9 mouse cellular contexts compared by ENCODE assay signal in the genomic region with DNA sequence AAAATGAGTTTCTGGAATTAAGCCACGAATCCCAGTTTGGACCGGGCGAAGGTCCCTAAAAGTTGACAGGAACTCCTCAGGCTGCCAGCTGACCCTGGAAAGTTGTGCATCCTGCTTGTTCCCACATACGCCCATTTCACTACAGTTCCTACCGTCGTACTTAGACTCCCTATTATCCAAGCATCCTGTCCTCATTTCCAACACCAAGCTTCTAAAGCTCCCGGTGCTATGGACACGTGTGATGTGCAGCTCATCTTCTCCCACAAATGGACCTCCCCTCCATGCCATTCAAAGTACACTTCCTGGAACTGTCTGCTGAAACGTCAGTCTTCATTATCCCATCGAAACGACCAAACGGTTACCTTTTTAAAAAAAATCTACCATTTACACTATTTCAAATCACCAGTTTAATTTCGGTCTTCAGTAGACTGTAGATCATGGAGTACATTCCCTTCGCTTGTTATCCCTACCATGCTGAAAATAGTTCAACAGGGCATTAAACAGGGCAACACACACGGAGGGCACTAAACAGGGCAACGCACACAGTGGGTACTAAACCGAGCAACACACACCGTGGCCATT. TPM values are rescaled to one million over a fixed set of nuclear protein-coding genes. Genes with fewer than 3 reads are reported as not detected.
DNase-seq lines count a peak whose midpoint lies in the region; ATAC-seq and TF ChIP-seq lines count a peak whose summit lies in the region.
"Had no signal": no experiment of that assay in that cellular context is flagged by ENCODE, and none has a peak within 500 bp of the region (broad histone marks: within the 10 kb centered on the region; RNA-seq: fewer than 3 reads in every experiment).

No protein-coding gene starts in this region.

- no peak for TF ChIP-seq CTCF in kidney, postnatal 0 days (IDR thresholded peaks at IDR 0.05; ENCODE audit: low read depth)

- peak overlapping the region; percentile 61 for H3K4me2 ChIP-seq in kidney, postnatal 0 days (ENCODE audit: low read length)

- peak; percentile 14 for DNase-seq in adrenal gland, postnatal 10 days
- no peak for DNase-seq in adrenal gland, adult 18-20 months (ENCODE audit: low spot score in 2 of 2)
- peak; percentile 33 for DNase-seq in CD4-positive helper T cell, adult 2 months (ENCODE audit: low read depth, low spot score)
- DNase-seq in cerebellum, adult 9-11 months: peak; percentile 55
- DNase-seq in heart, embryonic 10.5 days (ENCODE audit: low spot score): no peak
- peak; percentile 40 for DNase-seq in kidney, postnatal 0 days (ENCODE audit: low spot score)
- DNase-seq in T-cell, adult 2 months (ENCODE audit: low spot score): no peak

- peak; percentile 3; the same call in 1 of the 2 replicates for ATAC-seq in kidney, postnatal 0 days (replicated peaks; ENCODE audit: low FRiP score, low read depth)
- ATAC-seq in megakaryocyte, adult 5-6 weeks (ENCODE audit: poor library complexity, severe bottlenecking): peak; percentile 2

- H3K4me1 ChIP-seq in heart, embryonic 10.5 days: peaks cover 17% of the 10 kb centered on the region
- H3K4me1 ChIP-seq in kidney, postnatal 0 days (replicated peaks; ENCODE audit: insufficient read depth, low read length): peaks cover 12% of the 10 kb centered on the region; the same call in 1 of the 2 replicates

- WGBS in heart, embryonic 10.5 days: 13% methylated on average over 18 of the region's 18 CpGs
- WGBS in kidney, postnatal 0 days: 12% methylated on average over 18 of the region's 18 CpGs

- peak overlapping the region; percentile 99 for H3K27ac ChIP-seq in heart, embryonic 10.5 days
- peak overlapping the region; percentile 94 for H3K27ac ChIP-seq in kidney, postnatal 0 days

- peak overlapping the region; percentile 99 for H3K4me3 ChIP-seq in heart, embryonic 10.5 days
- peak overlapping the region; percentile 93 for H3K4me3 ChIP-seq in kidney, postnatal 0 days (replicated peaks; ENCODE audit: low read depth, low read length)

- peak overlapping the region; percentile 75 for H3K9ac ChIP-seq in kidney, postnatal 0 days (ENCODE audit: low read depth, low read length)

- no peaks in the 10 kb centered on the region for H3K36me3 ChIP-seq in heart, embryonic 10.5 days
- no peaks in the 10 kb centered on the region for H3K36me3 ChIP-seq in kidney, postnatal 0 days (ENCODE audit: insufficient read depth, low read length)

- H3K27me3 ChIP-seq in heart, embryonic 10.5 days (ENCODE audit: insufficient read depth, poor library complexity, severe bottlenecking): no peaks in the 10 kb centered on the region
- H3K27me3 ChIP-seq in kidney, postnatal 0 days (ENCODE audit: insufficient read depth, low read length): no peaks in the 10 kb centered on the region
- H3K27me3 ChIP-seq: Patski had no signal

- H3K9me3 ChIP-seq in heart, embryonic 10.5 days: no peaks in the 10 kb centered on the region
- no peaks in the 10 kb centered on the region for H3K9me3 ChIP-seq in kidney, postnatal 0 days (replicated peaks; ENCODE audit: low read length)

RNA-seq across cellular contexts. Expression of gene Usp1, which starts 1.5 kb away (rescaled TPM):
- 10 to 100 TPM; 37.8 to 42.9 TPM for total RNA-seq in adrenal gland, postnatal 10 days (2021)
- 10 to 100 TPM; 24.6 to 27.2 TPM for total RNA-seq in adrenal gland, adult 18-20 months (2021)
- 57.2 and 80.7 TPM in 2 replicates for polyA plus RNA-seq in heart, embryonic 10.5 days (2016; fragmentation: Nextera tagmentation; extraction: Ambion mirVana)
- 73.0 and 83.7 TPM in 2 replicates for polyA plus RNA-seq in kidney, postnatal 0 days (2015; fragmentation: Nextera tagmentation; extraction: Ambion mirVana)
- 113 and 135 TPM in 2 replicates for total RNA-seq in megakaryocyte, adult 5-6 weeks (2015)
- 125 and 127 TPM in 2 replicates for total RNA-seq in megakaryocyte, adult 5-6 weeks (2017)

Comparison
In these comparisons a context has a peak if more than half of its experiments do, and no peak if none do; other contexts are left out.
1. DNase-seq: peak in adrenal gland, postnatal 10 days (single experiment), CD4-positive helper T cell, adult 2 months (single experiment), cerebellum, adult 9-11 months (single experiment) and kidney, postnatal 0 days (single experiment); none in adrenal gland, adult 18-20 months (0 of 2), heart, embryonic 10.5 days (single experiment) and T-cell, adult 2 months (single experiment).